Mouse (Mus musculus) layer of hippocampus, adult 9-10 months (tissue): ENCODE results near the gene Arap1.

Experiments
- DNase-seq: peaks from one replicate; pipeline ENCODE4 v3.0.0; 2022; ENCODE audit warnings: low spot score

The Arap1 gene

DNA sequence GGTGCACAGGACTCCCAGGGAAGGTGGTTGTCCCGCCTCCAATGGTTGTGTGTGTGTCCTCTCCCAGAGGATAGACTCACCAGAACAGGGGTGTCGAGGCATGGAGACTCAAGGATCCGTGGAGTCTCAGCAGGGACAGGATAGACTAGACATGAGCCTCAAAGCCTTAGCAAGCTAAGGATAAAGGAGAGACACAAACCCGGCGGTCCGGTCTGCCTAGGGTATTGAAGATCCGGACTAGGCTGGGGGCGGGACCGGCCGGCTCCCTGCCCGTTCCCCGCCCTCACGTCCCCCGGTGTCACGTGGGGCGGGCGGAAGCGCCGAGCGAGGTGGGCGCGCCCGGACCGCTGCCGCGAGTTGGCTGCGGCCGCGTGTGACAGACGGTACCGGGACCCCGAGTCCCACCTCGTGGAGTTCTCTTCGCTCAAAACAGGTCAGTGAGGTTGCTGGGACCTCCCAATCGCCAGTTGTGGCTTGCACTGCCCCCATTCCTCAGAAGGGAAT lies at the start of gene Arap1:
Gene Arap1, plus strand, starts transcription at position 301 of the 504 bp plus-strand sequence.
- DNase-seq, result no peak

DNA sequence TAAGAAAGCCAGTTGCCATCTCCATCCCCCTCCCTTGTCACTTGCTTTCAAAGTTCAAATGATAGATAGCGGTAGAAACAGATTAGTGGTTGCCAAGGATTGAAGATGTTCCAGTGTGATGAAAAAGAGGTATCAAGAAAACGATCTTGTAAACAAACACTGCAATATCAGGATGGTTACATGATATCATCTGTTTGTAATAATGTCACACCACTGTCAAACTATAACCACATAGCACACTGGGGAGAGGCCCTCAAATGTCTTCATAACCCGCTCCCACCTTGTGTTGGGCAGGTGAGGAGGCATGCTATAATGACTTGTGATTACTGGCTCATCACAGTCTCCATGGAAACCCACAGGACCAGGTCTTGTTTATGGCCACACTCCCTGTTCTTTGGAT lies 49.5 kb upstream of the Arap1 start:
- no peak for DNase-seq

DNA sequence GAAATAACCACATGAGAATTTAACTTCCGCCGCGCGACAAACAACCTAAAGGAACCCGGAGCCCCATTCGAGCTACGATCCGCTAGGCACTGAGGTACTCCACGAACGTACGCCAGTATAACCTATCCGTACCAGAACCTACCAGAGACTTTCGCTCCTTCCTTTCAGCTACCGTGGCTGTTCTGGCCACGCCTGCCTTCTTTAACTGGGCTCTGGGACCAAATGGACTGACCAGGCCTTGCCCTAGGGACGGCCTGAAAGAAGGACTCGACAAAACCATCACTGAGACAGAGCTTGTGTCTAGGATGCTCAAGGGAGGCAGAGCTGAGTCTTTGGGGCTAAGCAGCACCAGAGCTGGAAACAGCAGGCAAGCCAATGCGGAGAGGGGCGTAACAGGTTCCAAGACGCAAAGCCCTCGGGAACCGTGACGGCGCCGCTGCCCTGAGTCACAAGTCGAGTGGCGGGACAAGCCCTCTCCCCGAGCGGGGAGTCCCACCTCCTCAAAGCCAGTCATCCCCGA lies 46.4 kb upstream of the Arap1 start:
- DNase-seq, result no peak

DNA sequence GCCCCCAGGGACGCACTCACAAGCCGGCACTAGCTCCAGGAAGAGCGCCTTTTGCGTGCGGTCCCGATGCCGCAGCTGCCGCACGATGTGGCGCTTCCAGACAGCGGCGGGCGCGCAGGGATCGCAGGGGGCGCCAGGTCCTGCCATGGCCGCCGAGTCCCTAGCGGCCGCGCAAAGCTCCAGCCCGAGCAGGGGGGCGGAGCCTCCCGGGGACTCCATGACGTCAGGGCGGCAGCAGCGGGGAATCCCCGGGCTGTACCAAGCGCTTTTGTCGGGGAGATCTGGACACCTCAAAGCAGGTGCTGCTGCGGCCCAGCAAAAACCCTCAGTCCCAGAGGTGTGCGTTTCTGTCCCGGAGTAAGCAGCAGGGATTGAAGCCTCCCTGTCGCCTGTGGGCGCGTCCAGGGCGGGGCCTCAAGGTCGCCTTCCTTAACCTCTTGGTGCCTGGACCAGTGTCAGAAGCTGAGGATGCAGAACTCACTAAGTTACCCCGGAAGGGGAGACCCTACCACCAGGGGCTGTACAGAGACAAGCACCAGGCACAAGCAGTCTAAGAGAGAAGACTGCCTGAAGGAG lies 45.9 kb upstream of the Arap1 start, which contains the start of gene Atg16l2:
Gene Atg16l2, minus strand, starts transcription at position 371 of the 576 bp plus-strand sequence.
- peak; percentile 67 for DNase-seq

DNA sequence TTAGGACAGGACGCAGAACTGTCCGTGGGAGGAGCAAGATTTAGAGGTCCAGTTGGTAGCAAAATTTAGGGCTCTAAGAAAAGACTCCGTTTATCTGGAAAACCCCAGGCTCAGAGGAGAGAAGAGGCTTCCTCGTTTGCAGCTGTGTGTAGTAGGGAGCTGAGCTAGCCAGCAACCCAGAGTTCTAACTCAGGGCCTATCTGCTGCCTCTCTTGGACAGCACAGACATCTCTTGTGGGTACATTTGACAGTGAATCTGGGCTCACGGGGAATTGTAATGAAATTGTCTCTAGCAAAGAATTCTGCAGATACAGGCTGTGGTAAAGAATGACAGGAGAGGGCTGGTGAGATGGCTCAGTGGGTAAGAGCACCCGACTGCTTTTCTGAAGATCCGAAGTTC lies 45.2 kb upstream of the Arap1 start:
- DNase-seq, result no peak

DNA sequence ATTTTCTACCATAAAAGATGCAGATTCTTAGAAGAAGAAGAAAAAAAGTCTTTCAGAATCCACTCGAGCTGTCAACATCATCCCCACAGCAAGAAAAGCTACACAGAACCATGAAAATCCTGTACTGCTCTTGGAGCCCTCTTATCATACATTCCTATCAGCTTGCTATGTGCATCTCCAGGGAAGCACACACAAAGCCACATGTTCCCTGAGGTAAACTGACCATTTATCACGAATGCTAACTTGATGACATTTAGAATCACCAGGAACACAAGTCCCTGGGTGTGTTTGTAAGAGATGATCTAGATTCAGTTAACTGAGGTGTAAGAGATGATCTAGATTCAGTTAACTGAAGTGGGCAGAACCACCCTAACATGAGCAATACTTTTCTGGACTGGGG lies 41.0 kb upstream of the Arap1 start:
- DNase-seq, result no peak

DNA sequence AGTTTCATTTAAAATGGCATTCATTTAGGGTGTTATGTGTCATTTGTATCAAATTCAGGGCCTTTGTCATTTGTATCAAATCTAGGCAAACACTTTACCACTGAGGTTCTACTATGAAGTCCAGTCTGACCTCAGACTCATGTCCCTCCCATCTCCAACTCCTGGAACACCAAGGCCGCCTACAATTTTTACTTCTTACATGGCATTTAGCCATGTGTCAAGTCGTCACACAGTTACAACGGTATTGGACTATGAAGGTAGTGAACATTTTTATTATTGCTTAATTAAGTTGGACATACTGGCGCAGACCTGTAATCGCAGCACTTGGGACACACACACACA lies 37.9 kb upstream of the Arap1 start:
- DNase-seq, result no peak

DNA sequence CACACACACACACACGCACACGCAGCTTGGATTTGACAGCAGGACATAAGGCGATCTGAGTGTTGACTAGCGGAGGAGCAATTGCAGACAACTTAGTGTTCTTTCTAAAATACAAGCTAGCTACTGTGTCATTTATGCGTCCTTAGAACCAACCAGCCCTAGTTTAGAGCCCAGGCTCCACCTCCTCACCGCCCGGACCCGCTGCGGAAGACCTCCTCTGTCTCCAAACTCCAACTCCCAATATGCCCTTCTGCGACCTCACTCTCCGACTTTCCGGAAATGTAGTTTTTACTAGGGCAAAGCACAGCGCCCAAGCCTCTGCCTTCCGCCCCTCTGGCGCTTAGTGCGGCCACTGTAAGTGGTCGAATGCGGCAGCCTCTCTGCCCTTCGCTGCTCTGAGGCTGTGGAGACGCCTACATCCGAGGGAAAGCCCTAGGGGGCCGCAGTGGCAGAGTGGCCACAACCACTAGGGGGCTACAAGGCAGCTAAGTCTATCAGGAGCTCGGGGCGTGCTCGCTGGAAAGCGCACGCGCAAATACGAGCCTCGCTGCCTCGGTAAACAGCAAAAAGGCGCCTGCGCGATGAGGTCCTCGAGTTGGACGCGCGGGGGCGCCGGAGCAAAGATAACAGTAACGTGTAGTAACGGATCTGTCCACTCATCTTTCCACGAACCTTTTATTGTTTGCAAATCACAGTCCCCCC lies 37.4 kb upstream of the Arap1 start:
- DNase-seq, result peak; percentile 99

DNA sequence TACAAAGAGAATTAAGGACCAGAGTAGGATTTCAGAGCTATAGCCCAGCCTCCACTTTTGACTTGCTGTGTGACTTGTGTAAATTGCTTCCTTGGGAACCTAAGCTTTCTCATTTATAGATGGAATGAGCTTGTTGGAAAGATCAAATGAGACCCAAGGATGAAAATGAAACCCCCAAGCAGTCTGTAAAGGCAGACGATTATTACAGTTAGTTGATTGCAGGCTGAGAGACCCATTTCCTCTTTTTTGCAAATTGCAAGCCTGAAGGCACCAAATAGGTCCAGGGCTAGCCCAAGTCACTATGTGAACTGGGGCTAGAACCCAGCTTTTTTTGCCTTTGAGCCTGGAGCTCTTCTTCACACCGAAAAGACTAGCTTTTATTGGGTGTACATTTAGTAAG lies 36.8 kb upstream of the Arap1 start:
- DNase-seq, result no peak

DNA sequence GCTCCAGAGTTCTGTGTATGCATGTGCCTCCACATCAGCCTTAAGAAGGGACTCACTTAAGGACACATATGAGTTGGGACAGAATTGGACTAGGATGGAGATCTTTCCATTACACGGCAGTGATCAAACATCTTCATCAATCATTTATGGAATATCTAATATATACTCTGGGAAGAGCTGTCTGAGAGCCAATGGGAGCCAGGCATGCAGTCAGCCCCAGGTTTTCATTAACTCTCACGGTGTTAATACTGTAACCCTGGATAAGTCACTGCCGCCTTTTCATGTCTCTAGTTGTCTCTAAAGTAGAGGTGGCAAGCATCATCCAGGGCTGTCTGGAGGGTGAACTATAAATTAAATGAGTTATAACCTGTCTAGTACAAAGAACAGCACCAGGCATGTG lies 34.8 kb upstream of the Arap1 start:
- DNase-seq, result no peak

DNA sequence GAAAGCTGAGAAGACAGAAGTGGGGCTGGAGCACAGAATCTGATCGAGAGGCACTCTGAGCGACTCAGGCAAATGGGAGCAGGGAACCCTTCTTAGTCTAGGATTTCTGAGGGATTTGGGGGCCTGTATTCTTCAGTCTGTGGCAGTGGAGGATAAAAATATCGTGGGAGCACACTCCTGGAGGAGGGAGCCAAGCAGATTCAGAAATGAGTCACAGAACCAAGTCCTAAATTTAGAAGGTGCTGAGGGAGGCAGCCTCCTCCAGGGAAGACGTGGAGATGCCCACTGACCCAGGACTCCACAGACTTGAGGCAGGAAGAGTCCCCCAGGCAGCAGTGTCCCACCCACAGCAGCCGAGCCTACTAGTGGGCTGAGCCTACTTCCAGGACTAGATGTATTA lies 33.5 kb upstream of the Arap1 start:
- no peak for DNase-seq

DNA sequence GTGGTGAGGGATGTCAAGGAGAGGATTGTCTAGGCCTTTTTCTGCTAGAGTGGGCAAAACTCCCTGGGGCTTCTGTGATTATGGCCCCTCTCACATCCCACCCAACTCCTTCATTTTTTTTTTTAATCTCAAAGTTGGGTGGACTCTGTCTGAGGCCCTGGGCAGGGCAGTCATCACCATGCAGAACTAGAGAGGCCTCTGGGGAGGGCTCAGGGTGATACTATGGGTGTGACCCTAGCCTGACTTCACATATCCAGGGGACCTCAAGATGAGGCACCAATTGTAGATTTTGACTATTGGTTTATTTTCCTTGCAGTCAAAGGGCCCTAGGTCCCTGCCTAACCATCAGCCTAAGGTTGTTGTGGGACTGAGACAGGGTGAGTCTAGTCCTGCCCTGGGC lies 32.2 kb upstream of the Arap1 start:
- DNase-seq, result no peak

DNA sequence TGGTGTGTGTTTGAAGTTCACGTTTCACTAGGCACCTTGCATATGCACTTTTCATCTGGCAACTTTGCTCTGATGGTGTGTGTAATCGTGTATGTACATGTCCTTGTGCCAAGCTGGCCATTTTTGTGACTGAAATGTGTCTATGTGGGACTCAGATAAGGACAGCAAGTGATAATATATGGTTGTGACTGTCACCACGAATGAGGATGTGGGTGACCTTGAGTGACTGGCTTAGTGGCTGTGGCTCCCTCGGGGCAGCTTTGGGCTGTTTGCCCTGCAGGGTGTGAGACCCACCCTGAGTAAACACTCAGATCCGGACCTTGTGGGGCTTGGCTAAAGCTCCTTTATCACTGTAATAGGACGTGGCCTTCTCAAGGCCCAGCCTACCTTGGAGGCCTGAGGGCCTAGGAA lies 31.3 kb upstream of the Arap1 start:
- DNase-seq, result no peak

DNA sequence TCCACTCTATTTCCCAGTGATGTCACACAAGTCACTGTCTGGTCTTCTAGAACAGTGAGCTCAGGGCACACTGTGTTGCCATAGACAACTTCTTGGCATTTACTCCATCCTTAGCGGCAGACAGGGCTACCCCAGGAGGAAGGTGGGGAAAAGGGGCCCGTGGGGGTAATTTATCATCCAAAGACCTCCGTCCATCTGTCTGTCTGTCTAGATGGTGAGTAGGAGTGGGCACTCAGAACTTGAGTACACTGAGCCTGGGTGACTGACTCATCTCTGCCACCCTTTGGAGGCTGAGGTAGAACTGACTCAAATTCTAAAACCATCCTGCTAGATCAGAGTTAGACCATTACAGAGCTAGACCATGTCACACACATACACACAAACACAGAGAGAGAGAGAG lies 30.9 kb upstream of the Arap1 start, which contains the start of gene Stard10:
Gene Stard10, plus strand, starts transcription at position 73 of the 400 bp plus-strand sequence.
- DNase-seq, result no peak

DNA sequence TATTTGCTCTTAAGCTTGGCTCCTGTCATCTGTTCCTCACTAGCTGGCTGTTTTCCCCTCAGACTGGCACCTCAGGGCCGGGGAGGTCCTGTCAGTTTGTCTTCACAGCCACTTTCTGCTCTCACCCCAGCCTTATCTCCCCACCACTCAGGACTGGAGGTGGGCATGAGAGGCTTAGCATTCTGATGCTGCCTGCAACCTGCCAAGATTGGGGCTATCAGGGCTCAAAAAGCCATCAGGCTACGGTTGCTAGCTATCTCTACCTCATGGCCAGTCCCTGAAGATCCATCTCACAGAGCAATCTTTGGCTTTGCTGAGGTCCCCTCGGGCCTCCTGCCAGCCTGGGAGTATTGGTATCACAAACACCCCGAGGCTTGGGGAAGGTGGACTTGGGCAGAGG lies 29.0 kb upstream of the Arap1 start:
- DNase-seq, result no peak

DNA sequence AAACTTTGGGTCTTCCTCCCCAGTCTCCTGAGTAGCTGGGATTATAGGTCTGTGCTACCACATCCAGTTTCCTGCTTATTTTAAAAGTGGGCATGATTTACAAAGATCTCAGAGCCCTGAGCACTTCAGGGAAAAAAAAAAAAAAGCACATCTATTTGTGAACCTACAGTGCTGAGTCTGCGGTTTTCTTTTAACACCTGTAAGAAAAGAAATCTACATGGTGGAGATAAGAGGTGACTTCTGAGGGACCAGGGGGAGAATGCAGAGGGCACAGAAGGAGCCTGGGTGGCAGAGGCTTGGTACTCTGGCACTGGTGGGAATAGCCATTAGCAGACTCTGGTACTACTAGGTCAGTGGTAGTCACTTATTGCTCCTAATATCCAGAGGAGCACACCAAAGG lies 28.1 kb upstream of the Arap1 start:
- no peak for DNase-seq

DNA sequence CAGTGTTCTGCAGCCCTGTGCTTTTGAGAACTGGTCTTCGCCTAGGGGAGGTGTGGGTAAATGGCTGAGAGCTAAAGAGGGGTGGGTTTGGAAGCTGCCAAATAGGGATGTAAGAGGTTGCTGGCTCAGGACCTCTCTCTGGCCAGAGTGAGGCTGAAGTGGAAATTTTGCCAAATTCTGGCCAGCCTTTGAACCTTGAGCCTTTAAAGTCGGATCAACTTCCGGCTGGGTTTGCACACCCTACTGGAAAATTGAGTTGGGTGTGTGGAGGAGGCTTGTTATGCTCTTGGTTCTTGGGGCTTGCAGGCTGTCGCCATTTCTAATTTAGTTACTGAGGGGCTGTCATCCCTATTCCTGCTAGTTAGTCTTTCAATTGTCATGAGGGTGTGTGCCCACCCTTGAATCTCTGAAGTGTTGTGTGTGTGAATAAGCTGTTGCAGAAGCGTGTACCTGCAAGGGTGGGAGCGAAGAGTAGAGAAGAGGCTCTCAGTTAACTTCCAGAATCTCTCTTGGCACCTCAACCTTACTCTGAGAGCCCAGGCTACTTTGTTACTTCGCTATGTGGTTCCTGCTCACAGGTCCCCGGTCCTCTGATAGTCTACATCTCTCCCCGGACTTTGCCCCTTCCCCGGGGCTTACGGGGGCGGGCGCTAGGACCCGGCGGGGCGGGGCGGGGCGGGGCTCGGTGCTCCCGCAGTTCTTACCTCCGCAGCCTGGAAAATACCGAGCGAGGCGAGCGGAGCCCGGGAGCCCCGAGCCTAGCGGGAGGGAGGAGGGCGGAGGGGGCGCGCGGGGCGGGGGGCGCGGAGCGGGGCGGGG lies 27.3 kb upstream of the Arap1 start:
- no peak for DNase-seq

DNA sequence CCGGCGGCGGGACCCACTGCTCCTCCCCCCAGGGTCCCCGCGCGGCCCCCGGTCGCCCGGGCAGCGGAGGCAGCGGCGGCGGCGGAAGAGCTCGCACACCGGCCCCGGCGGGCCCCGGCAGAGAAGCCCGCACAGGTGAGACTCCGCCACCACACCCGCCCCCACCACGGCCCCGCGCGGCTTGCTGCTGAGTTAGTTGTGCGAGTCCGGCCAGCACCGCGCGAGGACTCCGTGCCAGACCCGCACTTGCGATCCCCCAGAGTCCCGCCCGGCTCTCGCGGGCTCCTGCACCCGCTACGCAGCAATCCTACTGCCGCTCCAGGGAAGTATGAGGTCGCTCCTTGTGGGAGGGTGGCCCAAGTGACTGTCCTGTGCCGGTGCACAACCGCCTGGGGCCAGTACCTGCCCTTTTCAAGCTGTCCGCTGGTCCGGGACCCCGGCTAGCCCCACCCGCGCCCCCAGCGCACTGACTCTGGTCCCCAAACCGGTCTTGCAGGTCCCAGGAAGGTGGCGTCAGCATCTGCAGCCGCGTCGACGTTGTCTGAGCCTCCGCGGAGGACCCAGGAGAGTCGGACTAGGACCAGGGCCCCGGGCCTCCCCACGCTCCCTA lies 26.5 kb upstream of the Arap1 start:
- no peak for DNase-seq

DNA sequence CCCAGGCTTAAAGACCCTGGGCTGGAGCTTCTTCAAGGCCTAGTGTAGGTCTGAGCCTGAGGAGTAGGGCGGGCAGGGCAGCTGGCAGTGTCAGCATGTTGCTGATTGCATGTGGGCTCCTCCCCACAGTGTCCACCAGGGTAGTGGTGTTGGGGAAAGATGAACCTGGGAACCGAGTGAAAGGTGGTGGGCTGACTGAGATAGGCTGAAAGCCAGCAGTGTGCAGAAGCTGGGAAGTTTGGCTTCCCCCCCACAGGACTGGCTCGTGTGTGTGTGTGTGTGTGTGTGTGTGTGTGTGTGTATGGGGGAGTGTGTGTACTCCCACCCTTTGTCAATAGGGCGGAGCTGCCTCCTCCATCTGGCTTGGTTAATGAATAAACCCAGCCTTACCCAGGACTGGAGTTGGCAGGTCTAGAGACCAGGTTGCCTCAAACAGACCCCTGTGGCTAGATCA lies 24.7 kb upstream of the Arap1 start:
- no peak for DNase-seq

DNA sequence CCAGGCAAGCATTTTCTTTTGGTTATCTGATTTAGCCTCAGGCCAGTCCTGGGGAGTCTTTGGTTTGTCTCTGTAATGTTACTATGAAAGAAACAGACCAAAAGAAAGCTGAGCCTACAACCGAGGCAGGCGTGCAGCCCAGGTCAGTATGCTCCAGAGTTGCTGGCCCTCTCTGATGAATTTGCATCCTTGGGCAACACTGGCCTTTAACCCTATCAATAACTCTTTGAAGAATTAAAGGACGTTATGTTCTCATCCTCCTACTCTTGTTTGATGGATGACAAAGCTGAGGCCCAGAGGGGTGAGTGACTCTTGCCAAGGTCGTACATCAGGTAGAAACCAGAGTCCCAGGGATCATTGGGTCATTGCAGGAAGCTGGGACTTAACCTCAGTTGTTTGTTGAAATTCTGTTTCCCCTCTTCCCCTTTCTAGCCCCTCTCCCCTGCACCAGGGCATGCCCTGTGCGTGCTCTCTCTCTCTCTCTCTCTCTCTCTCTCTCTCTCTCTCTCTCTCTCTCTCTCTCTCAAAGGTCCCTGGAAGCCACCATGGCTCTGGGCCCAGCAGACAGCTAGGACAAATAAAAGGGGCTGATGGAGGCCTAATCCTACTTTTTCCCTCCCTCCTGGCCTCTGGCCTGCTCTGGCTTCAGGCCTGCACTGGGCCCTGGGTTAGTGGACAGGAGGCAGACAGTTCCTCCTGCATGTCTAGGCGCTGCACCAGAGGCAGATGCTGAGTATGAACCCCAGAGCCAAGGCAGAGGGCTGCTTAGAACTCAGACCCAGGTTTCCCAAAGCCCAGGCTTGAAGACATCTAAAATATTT lies 23.5 kb upstream of the Arap1 start:
- DNase-seq, result no peak

DNA sequence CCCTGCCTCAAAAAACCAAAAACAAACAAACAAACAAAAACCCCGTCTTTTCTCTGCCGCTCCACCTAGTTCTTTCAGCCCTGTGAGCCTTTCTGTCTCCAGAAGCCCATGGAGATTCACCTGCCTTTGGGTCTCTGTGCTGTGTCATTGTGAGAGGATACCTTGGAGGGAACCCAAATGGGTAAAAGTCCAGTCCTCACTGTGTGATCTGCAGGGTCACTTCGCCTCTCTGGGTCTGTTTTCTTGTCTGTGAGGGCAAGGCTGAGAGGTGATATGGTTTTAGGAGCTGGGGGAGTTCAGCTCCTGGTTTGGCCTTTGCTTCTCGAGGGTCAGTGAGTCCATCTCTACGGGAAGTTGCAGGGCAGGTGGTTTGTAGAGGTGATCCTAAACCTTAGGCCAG lies 21.9 kb upstream of the Arap1 start:
- DNase-seq, result no peak
